Mouse (Mus musculus): ENCODE results near the gene Fntb.

Fntb gene

DNA sequence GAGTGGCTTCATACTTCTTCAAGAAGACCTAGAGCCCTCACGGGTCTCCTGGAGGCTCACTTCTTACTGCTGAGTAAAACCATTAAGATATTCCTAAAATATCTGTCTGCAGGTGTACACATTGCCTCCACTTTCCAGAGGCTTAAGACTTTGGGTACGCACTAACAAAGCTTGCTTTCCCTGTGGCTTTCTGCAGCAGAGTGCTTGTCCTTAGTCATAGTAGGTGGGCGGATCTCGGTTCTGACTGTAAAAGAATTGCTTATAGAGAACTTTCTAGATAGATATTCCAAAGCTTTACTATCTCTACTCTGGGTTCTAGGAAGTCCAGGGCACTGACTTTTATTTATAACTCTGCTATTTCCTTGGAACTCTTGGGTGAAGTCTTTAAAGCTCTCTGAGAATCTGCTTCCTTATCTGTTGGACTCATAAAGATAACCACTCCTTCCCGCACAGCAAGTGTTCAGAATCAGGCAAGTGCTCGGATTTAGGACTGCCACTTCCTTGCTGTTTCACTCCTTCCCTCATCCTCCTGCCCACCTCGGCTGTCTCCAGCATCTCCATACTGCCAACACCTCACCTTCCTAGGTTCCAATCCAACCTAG, 31.6 kb downstream of the Fntb start:
- DNase-seq: no peak

DNA sequence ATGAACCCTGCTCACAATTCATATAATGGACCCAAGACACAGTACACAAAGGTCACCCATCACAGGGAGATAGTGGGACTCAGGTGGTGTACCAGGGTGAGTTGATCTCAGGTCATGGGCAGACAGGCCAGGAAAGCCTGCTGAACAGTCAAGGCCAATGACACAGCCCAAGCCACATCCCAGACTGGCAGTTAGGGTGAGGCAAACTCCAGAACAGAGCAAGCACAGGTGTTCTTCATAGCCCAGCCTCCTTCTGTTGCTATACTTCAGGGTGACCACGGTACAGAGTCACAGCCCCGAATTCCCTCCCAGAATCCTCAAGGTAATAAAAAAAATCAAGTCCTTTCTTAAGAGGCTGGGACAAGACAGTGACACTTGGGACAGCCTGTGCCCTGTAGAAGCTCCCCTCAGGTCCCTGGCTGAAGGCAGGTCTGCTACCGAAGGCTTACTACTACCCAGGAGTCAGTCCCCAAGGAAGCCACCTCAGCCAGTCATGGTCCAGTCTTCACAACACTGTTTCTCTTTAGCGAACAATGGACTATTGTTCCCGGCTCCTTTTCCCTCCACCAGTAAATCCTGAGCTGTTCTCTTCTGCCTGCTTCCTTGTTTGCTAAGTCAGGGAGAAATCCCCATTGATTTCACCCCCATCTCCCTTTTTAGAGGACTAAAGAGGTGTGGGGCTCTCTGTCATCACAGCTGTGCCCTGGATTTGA, 32.8 kb downstream of the Fntb start:
- no peak for DNase-seq

DNA sequence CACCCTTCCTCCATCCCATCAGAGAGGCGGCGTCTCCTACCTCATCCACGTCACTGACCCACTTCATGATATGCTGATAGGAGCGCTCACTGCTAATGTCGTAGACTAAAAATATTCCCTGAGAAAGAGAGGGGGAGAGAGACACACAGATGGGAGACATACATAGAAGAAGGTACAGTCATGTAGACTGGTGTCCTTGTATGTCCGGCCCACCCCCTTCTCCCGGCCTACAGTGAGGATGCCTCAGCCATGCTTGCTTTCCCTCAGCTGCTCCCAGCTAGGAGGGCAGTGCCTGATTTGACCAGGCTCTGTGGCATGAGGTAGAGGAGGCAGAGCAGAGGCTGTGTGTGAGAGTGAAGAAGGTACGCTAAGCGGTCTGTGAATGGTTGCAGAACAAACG, 37.6 kb downstream of the Fntb start:
- no peak for DNase-seq

DNA sequence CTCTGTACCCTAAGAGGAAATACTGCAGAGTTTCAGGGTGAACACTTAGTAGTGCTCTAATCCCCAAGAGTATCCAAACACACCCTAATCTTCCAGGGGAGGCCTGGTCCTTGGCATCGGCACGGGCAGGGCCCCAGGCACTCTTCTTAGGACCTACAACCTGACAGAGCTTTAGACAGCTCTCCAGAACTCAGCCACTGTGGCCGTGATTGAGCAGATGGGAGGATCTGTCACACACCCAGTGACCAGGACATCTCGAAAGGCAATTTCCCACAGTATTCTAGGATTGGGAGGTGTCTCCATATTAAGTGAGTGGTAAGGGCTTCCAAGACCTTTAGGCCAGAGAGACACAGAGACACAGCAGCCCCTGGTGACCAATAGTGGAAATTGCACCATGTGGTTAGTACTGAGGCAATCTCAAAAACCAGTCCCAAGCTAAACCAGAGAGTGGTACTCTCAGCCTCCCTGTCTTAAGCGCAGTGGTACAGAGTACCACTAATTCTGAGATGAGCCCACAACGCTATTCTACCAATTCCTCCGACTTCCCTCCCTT, 38.4 kb downstream of the Fntb start:
- peak in 1 of 2 experiments; percentile 17 for DNase-seq

DNA sequence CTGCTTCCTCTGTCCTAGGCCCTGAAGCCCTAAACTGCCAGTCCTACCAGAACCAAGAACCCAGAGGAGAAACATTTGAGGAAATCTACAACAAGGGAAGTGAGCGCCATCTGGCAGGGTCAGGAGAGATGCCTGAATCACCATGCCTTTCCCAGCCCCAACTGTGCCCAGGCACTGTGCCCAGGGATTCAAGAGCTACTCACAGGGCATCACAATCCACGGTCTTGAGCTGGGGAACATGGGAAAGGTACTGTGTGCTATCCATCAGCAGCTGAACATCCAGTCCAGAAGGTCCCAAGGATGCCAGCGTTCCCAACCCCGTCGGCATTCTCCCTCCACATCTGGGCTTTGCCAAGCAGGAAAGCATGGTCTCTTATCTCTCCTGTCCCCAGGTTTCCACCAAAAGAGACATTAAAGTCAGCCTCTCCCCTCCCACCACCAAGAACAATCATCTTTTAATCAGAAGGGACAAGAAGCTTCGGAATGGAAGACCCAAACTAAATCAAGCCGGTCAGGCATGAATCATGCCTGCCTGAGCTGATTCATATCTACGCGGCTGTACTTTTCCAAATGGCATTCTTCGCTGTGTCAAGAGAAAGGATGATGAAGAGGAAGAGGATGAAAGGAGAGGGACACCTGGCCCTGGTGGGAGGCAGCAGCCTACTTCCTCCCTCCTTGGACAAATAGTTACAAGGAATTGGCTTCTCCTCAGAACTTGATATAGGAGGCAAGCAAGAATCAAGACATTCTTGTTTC, 39.8 kb downstream of the Fntb start:
- DNase-seq: no peak

DNA sequence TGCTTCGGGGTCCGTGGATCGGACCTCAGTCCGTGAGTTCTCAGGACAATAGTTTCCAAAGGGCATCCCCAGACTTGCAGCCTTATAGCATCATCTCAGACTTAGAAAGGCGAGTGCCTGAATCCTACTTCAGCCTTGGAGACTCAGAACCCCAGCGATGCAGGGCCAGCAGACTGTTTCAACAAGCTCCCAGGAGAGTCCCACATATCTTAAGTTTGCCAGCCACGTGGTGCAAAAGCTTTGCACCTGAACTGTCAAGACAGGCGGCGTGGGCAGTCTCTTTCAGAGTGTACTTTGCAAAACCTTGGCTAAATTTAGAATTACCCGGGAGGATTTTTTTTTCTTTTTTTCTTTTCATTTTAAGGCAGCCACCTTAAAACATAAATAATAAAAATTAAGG, 42.4 kb downstream of the Fntb start:
- no peak for DNase-seq

DNA sequence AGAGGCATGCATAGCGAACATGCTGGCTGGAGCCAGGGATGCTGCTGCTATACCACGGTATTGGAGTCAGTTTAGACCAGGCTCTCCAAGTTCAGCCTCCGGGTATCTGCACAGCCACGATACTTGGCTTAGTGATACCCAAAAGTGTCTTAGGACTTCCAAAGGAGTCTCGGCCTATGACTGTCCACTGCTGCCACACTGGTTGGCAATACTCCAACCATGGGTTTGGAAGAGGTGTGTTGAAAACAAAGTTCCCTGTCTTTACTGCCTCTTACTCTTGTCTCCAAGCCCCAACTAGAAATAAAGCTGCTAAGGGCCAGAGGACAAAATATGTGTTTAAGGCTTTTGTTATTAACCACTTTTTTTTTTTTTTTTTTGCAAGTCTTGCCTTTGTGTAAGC, 45.1 kb downstream of the Fntb start:
- DNase-seq: no peak

DNA sequence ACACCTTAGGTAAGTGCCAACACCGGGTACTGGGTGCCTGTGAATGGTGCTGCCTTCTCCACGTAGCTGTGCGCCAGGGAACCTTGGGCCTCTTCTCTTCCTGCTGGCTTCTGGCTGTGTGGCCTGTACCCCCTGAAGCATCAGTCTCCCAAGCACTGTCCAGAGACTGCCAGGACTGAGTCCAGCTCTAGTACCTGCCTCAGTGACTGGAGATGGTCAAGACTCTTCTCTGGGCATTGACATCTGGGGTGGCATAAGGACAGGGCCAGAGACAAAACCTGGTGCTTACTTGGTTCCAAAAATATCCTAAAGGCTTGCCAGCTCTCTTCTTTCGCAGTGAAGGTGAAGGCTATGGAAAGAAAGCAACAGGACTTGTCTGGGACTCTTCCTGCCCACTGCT, 45.6 kb downstream of the Fntb start:
- no peak for DNase-seq

DNA sequence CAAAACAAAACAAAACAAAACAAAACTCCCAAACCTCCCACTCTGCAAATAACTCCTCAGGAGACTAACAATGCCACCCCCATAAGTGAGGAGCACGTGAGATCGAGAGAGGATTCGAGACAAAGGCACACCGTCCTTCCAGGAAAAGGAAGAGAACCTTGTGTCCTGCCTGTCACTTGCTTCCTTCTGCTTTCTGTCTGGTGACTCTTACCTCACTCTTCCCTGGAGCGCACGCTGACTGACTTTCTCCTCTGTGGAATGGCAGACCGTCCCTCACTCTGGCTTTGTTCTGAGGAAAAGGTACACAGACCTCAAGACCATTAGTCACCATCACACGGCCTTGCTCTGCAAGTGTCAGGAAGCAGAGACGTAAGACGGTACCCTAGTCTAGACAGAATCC, 48.2 kb downstream of the Fntb start:
- no peak for DNase-seq

DNA sequence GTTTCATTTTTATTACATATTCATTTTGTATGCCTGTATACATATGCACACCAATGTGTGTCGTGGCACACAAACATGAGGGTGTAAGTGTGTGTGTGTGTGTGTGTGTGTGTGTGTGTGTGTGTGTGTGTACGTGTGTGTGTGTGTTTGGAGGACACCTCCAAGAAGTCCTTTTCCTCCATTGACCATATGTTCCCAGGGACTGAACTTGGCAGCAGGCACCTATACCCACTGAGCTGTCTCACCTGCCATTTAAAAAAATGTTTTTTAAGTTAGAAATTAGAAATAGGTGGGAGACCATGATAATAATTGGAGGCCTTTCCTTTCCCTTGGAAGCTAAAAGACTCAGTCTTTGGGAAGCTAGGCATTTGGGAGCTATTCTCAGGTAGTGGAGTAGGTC, 48.7 kb downstream of the Fntb start:
- DNase-seq: no peak

DNA sequence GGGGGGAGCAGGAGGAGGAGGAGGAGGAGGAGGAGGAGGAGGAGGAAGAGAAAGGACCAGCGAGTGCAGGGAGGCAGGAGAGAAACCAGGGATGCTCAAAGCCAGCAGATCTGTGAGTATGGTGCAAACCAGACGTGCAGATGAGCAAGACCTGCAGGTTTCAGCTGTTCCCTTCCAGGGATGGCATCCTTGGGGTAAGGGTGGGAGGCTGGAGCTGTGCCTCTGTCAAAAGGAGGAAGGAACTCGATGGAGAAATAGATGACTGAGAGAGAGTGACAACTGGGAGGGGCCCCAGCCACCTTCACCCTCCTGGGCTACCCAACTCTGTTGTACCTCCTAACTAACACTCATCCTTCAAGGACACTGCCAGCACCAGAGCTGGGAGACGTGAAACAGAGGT, 51.3 kb downstream of the Fntb start:
- no peak for DNase-seq

DNA sequence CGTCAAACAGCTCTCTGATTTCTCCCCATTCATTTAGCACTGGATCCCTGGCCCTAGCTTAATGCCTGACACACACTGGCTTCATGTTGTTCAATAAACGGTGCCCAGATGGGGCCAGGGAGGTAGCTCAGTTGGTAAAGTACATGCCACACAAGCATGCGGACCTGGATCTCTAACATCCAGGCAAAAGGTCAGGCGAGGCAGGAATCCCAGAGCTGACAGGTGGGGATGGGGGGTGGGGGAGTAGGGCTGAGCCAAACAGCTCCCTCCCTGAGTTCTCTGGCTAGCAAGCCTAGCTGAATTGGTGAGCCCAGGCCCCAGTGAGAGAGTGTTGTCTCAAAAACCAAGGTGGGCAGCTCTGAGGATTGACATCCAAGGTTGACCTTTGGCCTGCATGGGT, 51.8 kb downstream of the Fntb start:
- no peak for DNase-seq

DNA sequence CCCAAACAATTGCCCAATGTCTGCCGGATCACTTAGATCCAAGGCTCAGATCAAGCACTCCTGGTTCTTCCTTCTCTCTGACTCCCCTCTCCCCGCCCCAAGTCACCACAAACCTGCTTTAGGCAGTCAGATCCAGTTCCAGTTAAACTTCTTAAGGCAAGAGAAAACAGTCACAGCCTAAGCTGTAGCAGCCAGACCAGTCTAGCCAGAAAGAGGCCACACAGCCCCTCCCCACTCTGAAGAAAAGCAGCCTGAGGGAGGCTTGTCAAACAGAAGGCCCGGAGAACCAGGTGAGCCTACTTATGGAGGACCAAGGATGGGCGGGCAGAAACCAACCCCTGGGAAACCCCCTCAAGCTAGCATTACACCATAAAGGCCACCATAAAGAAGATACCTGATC, 52.7 kb downstream of the Fntb start:
- no peak for DNase-seq

DNA sequence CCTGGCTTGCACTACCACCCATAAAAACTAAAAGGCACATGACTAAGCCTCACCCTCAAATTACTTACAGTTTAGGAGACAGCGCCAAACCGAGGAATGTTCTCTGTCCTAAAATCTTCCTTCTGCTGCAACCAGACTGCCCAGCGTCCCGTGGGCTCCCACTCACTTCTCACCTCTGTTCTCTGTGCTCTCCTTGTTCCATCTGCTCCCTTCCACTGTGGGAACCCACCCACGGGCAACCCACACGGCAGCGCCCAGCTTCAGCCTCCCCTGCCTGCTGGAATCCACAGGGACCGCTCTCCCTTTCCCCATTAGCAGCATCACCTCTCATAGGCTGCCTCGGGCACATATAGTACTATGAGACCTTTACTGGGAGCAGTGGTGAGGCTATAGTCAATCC, 53.5 kb downstream of the Fntb start:
- DNase-seq: no peak

DNA sequence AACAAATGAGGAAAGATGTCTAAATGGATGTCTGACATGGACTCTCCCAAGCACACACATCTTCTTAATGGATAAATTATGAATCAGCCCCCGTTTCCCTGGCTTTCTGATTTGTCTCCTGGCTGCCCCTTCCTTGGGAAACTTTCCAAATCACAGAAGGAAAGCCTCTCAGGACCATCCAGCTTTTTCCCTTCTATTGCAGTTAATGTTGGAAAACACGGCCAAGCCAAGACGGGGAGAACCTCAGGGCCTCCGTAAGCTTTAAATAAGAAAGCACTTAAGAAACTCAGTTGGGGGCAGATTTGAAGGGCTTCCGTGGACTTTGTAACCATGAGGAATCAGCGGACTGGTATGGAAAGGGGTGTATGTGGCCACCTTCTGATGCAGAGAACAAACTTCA, 54.4 kb downstream of the Fntb start:
- no peak for DNase-seq

DNA sequence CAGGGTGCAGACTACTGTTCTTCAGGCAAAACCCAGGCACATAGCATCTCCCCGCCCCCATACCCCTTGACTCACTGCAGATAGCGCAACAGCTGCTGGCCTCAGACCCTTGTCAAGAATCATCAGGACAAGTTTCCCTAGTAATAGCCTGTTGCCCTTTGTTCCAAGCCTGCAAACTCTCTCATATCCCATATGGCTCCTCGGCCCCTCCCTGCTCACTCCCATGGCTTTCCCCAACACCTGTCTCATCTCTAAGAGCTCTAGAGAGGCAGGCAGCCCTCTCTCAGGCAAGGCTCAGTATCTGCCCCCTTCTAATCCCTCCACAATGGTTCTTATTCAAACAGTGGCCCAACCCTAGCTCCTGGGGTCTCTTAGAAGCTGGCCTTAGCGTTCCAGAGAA, 55.2 kb downstream of the Fntb start:
- no peak for DNase-seq

DNA sequence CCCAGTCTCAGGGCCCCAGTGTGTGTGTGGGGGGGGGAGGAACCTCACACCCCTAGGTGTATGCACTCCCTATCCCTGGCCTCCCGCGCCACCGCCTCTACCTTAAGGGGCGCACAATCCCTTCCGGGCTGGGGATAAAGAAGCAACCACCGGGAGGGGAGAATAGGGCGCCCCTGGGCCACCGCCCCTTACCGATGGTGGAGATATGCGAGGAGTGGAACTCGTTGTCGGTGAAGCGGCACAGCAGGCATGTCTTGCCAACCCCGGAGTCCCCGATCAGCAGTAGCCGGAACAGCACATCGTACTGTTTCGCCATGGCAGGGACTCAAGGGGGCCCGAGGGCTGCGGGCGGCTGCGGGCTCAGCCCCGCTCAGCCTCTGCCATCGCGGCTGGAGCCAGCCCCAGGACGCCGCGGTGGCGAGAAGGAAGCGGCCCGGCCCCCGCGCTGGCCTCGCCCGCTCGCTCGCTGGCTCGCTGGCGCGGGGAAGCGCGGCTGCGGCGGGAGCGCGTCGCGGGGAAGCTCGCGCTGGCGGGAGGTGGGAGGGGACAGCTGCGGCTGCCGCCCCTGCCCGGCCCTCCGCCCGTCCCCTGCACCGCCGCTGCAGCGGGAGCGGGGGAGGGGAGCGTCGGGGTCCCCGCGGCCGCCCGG, 56.7 kb downstream of the Fntb start:
- no peak for DNase-seq

DNA sequence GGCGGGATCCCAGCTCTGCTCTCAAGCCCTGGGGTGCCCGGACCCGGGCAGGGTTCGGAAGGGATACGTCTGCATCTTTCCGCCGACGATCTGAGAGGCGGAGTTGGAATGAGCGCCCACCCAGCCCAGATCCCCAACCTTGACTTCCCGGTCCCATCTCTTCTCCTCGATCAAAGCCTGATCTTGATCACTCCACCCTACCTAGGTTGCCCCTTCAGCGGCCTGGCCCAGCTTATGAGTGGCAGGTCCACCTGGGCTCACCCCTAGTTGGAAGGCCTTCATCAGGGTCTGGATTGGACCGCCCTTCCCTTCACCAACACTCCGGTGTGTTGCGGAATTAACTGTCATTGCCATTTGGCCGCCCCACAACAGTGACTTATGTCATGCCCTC, 57.3 kb downstream of the Fntb start, which contains the start of gene Rab15:
Rab15 (minus strand) TSS at position 258 of the 391 bp plus-strand sequence.
- no peak for DNase-seq

DNA sequence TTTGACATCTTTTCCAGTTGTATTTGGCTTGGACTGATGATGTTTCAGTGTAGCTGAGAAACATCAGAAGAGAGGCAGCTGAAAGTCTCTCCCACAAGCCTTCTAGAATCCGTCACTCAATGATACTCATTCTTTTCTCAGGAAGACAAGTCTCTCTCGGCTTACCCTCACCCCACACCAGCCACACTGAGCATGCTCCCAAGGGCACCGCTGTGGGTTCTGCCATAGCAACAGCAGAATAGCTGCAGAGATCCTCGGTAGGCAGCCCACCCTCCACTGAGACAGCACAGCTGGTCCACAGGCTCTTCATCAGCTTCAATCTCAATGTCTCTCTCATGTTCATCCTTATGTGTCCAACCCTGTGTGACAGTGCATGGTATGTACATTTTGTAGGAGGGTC, 59.9 kb downstream of the Fntb start:
- DNase-seq: no peak

DNA sequence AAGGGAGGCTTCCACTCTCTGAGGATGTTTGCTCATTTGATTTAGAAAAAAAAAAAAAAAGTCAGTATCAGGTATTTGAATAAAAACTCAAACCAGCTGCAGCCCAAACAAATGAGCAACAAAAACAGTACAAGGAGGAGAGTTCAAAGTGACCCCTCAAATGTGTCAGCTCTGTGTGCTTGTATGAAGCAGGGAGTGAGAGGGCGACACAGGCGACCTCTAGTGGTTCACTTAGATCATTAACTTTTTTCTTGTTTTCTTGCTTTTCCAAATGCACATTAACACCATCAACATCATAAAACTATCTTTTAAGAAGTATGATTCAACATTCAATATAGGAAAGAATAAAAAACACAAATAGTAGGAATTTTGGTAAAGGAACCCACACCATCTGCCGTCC, 67.3 kb downstream of the Fntb start:
- DNase-seq: no peak

DNA sequence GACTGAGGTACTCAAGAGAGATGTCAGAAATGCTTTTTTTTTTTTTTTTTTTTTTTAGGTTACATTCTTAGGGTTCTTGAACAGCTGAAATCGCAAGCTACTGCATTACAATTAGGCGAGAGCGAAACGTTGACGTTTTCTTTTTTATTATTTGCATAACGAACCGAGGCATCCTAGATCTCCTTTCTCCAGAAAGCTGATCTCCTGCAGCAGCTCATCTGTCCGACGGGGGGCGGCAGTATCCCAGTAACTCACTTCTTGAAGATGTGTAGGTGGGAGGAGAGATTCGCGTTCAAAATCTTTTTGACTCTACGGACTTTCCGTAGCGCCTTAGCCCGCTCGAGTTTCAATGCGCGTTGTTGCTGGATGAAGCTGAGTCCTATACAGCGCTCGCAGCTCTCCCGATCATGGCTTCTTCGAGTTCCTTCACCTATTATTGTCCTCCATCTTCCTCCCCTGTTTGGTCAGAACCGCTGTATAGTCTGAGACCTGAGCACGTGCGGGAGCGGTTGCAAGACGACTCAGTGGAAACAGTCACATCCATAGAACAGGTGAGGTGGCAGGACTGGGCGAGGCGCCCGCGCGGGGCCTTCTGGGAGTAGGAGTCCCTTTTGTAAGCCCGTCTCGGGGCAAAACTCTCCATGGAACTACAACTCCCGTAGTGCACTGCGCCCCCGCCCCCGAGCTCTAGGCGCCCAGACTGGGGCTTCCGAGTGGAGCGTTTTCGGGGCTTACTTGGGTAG, 71.9 kb downstream of the Fntb start:
- peak; percentile 97 to 98 for DNase-seq

DNA sequence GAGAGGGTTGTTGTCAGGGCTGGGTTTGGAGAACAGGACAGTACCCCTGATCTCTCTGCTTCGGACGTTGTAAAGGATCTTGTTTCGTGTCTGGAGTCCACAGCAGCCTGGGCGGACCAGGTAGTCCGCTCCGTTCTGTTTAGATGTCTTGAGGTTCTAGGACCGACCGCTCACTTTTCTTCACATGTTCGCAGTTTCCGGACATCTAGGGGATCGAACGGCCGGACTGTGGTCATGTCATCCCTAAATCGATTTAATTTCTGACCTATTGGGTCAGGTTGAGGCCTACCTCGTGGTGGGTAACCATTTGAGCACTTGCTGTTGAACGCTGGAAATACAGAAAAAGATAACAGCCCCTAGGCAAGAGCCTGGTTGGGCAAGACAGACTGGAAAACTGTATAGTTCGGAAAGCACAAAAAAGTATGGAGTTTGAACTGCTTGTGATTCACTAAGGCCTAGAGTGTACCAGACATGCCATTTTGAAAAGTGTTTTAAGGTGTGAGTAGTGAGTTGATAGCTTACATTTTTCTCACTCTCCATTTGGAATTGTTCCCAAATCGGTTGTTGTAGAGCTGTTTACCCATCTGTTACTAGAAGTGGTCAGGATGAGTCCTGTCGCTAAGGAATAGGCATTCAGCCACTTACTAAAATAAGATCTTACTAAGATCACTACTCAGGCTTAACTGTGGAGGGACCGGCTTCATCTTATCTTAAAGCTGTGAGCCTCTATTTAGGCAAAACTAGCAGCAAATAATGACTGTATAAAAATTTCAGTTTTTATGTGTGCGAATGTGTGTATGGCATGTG, 72.7 kb downstream of the Fntb start:
- no peak for DNase-seq

All from thymus, adult 18-20 months (tissue).